Mouse (Mus musculus): ENCODE results near the gene Tnfrsf23. TPM values are rescaled to one million over a fixed set of nuclear protein-coding genes. Genes with fewer than 3 reads are reported as not detected.

Tnfrsf23 gene
- 1.1 and 1.2 TPM in 2 replicates for polyA plus RNA-seq (2015; fragmentation: Nextera tagmentation; extraction: Ambion mirVana)

GRCm38 (mm10) chr7:143685359-143686067, at the start of gene Tnfrsf23:
Gene Tnfrsf23 (minus strand): TSS chr7:143685872.
- Histone ChIP-seq H3K27me3 (no peaks in the 10 kb centered on the region), H3K9ac (peak within 1 kb of the TSS; percentile 39), H3K36me3 (peaks cover 21% of the 10 kb centered on the region), H3K9me3 (no peaks in the 10 kb centered on the region), H3K27ac (no peak within 1 kb of the TSS), H3K4me3 (peak within 1 kb of the TSS; percentile 51), H3K4me1 (peaks cover 6% of the 10 kb centered on the region; the same call in 1 of the 2 replicates), H3K4me2 (peak within 1 kb of the TSS; percentile 98)
- peak; percentile 87 for ATAC-seq (ENCODE audit: borderline replicate concordance, extremely low read depth, low FRiP score, low TSS enrichment)
- 2% methylated on average over 35 of the region's 35 CpGs for WGBS

- Histone ChIP-seq H3K9ac (no peak overlapping the region), H3K4me3 (no peak overlapping the region), H3K27ac (no peak overlapping the region), H3K4me1 (peaks cover 21% of the 10 kb centered on the region), H3K4me2 (no peak overlapping the region), H3K27me3 (no peaks in the 10 kb centered on the region), H3K36me3 (peaks cover 8% of the 10 kb centered on the region; the same call in 1 of the 2 replicates), H3K9me3 (no peaks in the 10 kb centered on the region)
- 84% methylated on average over 4 of the region's 4 CpGs for WGBS
- no peak for ATAC-seq (ENCODE audit: borderline replicate concordance, extremely low read depth, low FRiP score, low TSS enrichment)
Measured at GRCm38 (mm10) chr7:143733746-143734145, 48.1 kb upstream of the Tnfrsf23 start.

DNA sequence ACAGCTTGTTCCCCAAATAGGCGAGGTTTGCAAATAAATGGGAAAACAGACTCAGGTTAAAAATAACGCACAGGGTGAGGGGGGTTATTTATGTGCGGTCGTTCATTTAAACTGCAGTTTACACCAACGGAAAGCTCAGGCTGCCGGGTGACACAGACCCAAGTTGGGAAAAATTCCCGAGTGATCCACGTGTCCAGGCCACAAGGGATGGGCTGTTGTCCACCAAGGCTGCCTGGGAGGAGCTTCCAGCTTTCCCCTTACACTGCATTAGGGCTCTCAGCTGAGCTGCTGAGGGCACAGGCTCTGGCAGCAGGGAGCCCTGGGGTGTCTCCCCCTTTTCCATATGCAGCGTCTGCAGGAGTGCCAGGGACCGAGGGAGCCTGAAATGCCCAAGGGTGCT, 44.2 kb upstream of the Tnfrsf23 start:
- H3K9ac ChIP-seq = no peak overlapping the region
- 68% methylated on average over 10 of the region's 10 CpGs for WGBS
- no peaks in the 10 kb centered on the region for H3K27me3 ChIP-seq
- H3K4me3 ChIP-seq = no peak overlapping the region
- H3K9me3 ChIP-seq = no peaks in the 10 kb centered on the region
- ATAC-seq (ENCODE audit: borderline replicate concordance, extremely low read depth, low FRiP score, low TSS enrichment) = no peak
- H3K27ac ChIP-seq = no peak overlapping the region
- H3K36me3 ChIP-seq = peaks cover 8% of the 10 kb centered on the region; the same call in 1 of the 2 replicates
- peaks cover 10% of the 10 kb centered on the region for H3K4me1 ChIP-seq
- H3K4me2 ChIP-seq = no peak overlapping the region

GRCm38 (mm10) chr7:143726396-143726795, 40.7 kb upstream of the Tnfrsf23 start:
- H3K4me2 ChIP-seq = no peak overlapping the region
- no peak overlapping the region for H3K4me3 ChIP-seq
- peaks cover 26% of the 10 kb centered on the region for H3K4me1 ChIP-seq
- no peaks in the 10 kb centered on the region for H3K36me3 ChIP-seq
- no peaks in the 10 kb centered on the region for H3K27me3 ChIP-seq
- H3K9me3 ChIP-seq = no peaks in the 10 kb centered on the region
- no peak overlapping the region for H3K27ac ChIP-seq
- ATAC-seq (ENCODE audit: borderline replicate concordance, extremely low read depth, low FRiP score, low TSS enrichment) = no peak
- no peak overlapping the region for H3K9ac ChIP-seq
- 68% methylated on average over 4 of the region's 4 CpGs for WGBS

GRCm38 (mm10) chr7:143723841-143724240, 38.2 kb upstream of the Tnfrsf23 start:
- peaks cover 23% of the 10 kb centered on the region for H3K4me1 ChIP-seq
- H3K4me3 ChIP-seq = peak overlapping the region; percentile 19; the same call in 1 of the 2 replicates
- no peaks in the 10 kb centered on the region for H3K36me3 ChIP-seq
- peak; percentile 84 for ATAC-seq (ENCODE audit: borderline replicate concordance, extremely low read depth, low FRiP score, low TSS enrichment)
- no peaks in the 10 kb centered on the region for H3K9me3 ChIP-seq
- WGBS = 56% methylated on average over 4 of the region's 4 CpGs
- H3K27me3 ChIP-seq = no peaks in the 10 kb centered on the region
- peak overlapping the region; percentile 78 for H3K27ac ChIP-seq
- H3K9ac ChIP-seq = no peak overlapping the region
- H3K4me2 ChIP-seq = peak overlapping the region; percentile 50

DNA sequence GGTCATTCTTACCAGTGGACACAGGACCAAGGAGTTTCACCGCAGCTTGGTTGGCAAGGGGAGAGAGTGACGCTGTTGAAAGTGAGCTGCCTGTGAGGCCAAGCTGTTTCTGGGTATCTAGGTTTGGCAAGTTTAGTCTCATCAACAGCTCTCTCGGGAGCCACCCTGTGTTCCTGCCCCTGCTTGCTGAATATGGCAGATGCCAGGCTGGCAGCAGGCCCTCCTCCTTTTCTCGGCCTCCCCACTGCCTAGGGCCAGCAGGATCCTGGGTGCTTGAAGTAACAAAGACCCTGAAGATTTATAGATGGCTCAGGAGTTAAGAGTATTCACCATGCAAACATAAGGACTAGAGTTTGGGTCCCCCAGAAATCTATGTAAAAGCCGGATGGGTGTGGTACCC, 37.0 kb upstream of the Tnfrsf23 start:
- H3K4me3 ChIP-seq = no peak overlapping the region
- peak overlapping the region; percentile 78; the same call in 1 of the 2 replicates for H3K27ac ChIP-seq
- H3K36me3 ChIP-seq = no peaks in the 10 kb centered on the region
- H3K4me1 ChIP-seq = peaks cover 34% of the 10 kb centered on the region
- no peaks in the 10 kb centered on the region for H3K27me3 ChIP-seq
- H3K9me3 ChIP-seq = no peaks in the 10 kb centered on the region
- WGBS = 83% methylated on average over 5 of the region's 5 CpGs
- H3K4me2 ChIP-seq = no peak overlapping the region
- no peak overlapping the region for H3K9ac ChIP-seq
- ATAC-seq (ENCODE audit: borderline replicate concordance, extremely low read depth, low FRiP score, low TSS enrichment) = no peak

DNA sequence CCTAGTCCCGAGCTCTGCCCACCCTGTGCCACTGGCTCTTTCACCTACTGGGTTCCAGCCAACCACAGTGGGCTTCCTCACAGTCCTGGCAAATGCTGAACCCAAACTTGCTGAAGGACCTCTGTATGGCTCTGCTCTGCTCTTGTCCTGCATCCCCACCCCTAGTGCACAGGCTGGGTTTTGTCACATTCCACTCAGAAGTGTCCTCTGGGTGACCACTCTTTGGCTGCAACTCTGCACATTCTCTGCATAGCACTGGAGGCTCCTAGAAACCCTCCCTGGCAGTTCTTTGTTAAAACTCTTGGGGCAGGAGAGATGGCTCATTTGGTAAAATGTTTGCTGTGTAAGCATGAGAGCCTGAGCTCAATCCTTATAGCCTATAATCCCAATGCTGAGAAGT, 32.1 kb upstream of the Tnfrsf23 start:
- WGBS = 36% methylated on average over 1 of the region's 1 CpGs
- Histone ChIP-seq H3K9me3 (no peaks in the 10 kb centered on the region), H3K4me1 (peaks cover 27% of the 10 kb centered on the region), H3K4me3 (no peak overlapping the region), H3K36me3 (peaks cover 13% of the 10 kb centered on the region), H3K27me3 (no peaks in the 10 kb centered on the region), H3K4me2 (peak overlapping the region; percentile 10; the same call in 1 of the 2 replicates), H3K27ac (peak overlapping the region; percentile 79), H3K9ac (no peak overlapping the region)
- ATAC-seq (ENCODE audit: borderline replicate concordance, extremely low read depth, low FRiP score, low TSS enrichment) = peak; percentile 91

DNA sequence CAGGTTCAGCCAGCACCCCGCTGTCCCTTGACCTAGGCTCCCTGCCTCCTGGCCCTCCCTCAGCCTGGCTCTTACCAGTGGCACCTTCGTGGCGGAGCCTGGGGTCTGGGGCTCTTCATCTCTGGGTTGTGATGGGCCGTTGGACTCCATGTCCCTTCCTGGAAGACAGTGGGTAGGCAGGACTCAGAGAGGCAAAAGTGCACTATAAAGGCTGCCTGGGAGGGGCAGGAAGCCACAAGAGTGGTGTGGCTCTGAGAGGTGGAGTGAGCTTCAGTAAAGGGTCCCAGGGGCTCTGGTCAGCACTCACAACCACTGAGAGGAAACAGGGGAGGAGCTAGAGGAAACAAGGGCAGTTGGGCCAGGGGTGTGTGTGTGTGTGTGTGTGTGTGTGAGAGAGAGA, 27.7 kb upstream of the Tnfrsf23 start:
- 81% methylated on average over 4 of the region's 4 CpGs for WGBS
- Histone ChIP-seq H3K4me1 (peaks cover 26% of the 10 kb centered on the region), H3K4me3 (no peak overlapping the region), H3K9me3 (no peaks in the 10 kb centered on the region), H3K27ac (0 out of 2 replicates have a peak overlapping the region, but pooled peaks have one; percentile 8), H3K27me3 (no peaks in the 10 kb centered on the region), H3K4me2 (no peak overlapping the region), H3K9ac (no peak overlapping the region), H3K36me3 (peaks cover 36% of the 10 kb centered on the region)
- no peak for ATAC-seq (ENCODE audit: borderline replicate concordance, extremely low read depth, low FRiP score, low TSS enrichment)

- H3K27me3 ChIP-seq = no peaks in the 10 kb centered on the region
- ATAC-seq (ENCODE audit: borderline replicate concordance, extremely low read depth, low FRiP score, low TSS enrichment) = no peak
- H3K9me3 ChIP-seq = no peaks in the 10 kb centered on the region
- 70% methylated on average over 8 of the region's 8 CpGs for WGBS
- peaks cover 21% of the 10 kb centered on the region for H3K4me1 ChIP-seq
- H3K27ac ChIP-seq = peak overlapping the region; percentile 46; the same call in 1 of the 2 replicates
- no peak overlapping the region for H3K9ac ChIP-seq
- no peak overlapping the region for H3K4me2 ChIP-seq
- H3K36me3 ChIP-seq = peaks cover 40% of the 10 kb centered on the region
- no peak overlapping the region for H3K4me3 ChIP-seq
Measured at GRCm38 (mm10) chr7:143712771-143713348, 27.2 kb upstream of the Tnfrsf23 start.

DNA sequence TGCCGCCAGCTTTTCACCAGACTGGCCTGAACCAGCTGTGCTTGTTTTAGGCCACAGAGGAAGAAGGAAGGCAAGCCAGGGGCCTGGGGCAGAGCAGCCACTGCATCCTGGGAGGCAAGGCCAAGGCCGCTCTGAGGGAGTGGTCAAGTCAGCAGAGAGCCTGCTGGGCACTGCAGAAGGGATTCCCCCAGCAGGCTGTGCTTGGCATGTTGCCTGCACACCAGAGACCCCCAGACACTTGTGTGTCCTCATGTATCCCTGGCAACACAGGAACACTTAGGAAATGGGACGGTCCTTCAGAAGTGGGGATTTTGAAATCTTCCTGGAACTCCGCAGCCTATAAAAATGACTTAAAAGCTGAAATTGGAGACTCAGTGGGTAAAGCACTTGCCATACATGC, 26.4 kb upstream of the Tnfrsf23 start:
- WGBS = 36% methylated on average over 4 of the region's 4 CpGs
- Histone ChIP-seq H3K9me3 (no peaks in the 10 kb centered on the region), H3K9ac (no peak overlapping the region), H3K36me3 (peaks cover 40% of the 10 kb centered on the region), H3K4me3 (no peak overlapping the region), H3K27me3 (no peaks in the 10 kb centered on the region), H3K4me1 (peaks cover 13% of the 10 kb centered on the region), H3K27ac (peak overlapping the region; percentile 46), H3K4me2 (no peak overlapping the region)
- peak; percentile 58 for ATAC-seq (ENCODE audit: borderline replicate concordance, extremely low read depth, low FRiP score, low TSS enrichment)

DNA sequence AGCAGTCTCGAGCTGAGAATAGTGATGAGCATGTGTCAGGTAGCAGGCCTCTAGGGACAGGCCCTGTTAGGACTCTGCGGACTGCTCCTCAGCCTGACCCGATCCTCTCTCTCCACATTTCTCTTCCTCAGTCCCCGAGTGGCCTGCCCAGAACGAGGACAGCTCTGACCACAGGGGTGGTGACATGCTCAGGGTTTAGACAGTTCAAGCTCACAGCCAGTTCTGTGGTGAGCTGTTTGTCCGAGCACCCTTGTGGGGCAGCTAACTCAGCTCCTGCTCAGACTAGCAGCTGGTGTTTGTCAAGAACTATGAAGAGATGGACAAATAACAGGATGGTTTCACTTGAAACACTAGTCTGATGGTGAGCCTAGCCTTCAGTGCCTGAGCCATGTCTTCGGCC, 25.7 kb upstream of the Tnfrsf23 start:
- Histone ChIP-seq H3K4me1 (peaks cover 13% of the 10 kb centered on the region), H3K36me3 (peaks cover 43% of the 10 kb centered on the region), H3K9me3 (no peaks in the 10 kb centered on the region), H3K27me3 (no peaks in the 10 kb centered on the region), H3K27ac (peak overlapping the region; percentile 46; the same call in 1 of the 2 replicates), H3K4me3 (no peak overlapping the region), H3K9ac (no peak overlapping the region), H3K4me2 (no peak overlapping the region)
- no peak for ATAC-seq (ENCODE audit: borderline replicate concordance, extremely low read depth, low FRiP score, low TSS enrichment)
- WGBS = 71% methylated on average over 7 of the region's 7 CpGs

DNA sequence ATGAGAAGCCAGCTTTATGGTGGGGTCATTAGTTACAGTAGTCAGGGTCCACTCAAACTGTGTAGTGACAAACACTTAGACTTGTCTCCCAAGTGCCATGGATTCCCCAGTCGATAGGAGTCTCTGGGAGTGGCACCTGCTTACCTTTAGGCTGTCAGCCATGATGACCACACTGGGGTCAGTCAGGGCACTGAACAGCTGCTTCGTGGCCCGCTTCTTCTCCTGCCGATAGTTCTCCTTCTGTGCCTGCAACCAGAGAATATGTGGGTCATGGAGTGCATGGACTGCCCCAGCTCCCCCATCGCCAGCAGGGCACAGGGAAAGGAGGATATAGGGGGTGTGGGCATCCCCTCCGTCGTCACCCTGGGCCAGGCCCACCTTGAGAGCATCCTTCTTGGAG, 23.7 kb upstream of the Tnfrsf23 start:
- Histone ChIP-seq H3K36me3 (peaks cover 48% of the 10 kb centered on the region), H3K9me3 (no peaks in the 10 kb centered on the region), H3K27ac (no peak overlapping the region), H3K4me2 (no peak overlapping the region), H3K4me3 (no peak overlapping the region), H3K27me3 (no peaks in the 10 kb centered on the region), H3K9ac (no peak overlapping the region), H3K4me1 (peaks cover 13% of the 10 kb centered on the region)
- ATAC-seq (ENCODE audit: borderline replicate concordance, extremely low read depth, low FRiP score, low TSS enrichment) = no peak
- WGBS = 82% methylated on average over 7 of the region's 7 CpGs

All from lung, embryonic 15.5 days (tissue).